Mouse (Mus musculus): ENCODE results near the gene Ccdc117. TPM values are rescaled to one million over a fixed set of nuclear protein-coding genes. Genes with fewer than 3 reads are reported as not detected.
A peak's percentile ranks its signal among the peaks of the same experiment; 100 is the strongest.

Gene Ccdc117
- polyA plus RNA-seq, 1 experiment from 2014 or later = 22.4 TPM

GRCm38 (mm10) chr11:5566506-5566905, 24.5 kb upstream of the Ccdc117 start:
- 49% methylated on average over 2 of the region's 2 CpGs for WGBS
- TF ChIP-seq CTCF (IDR thresholded peaks at IDR 0.05; ENCODE audit: low read depth) = no peak
- no peak overlapping the region for H3K4me2 ChIP-seq
- H3K9me3 ChIP-seq (ENCODE audit: low read depth, low read length) = no peaks in the 10 kb centered on the region
- DNase-seq (no peak), ATAC-seq (ENCODE audit: insufficient read depth) (no peak)
- no peak overlapping the region for H3K27ac ChIP-seq (ENCODE audit: low read depth)
- no peaks in the 10 kb centered on the region for H3K4me1 ChIP-seq (ENCODE audit: insufficient read depth)
- H3K36me3 ChIP-seq (ENCODE audit: insufficient read depth) = no peaks in the 10 kb centered on the region
- H3K9ac ChIP-seq = no peak overlapping the region
- no peak overlapping the region for H3K4me3 ChIP-seq (ENCODE audit: low read depth, low read length)
- H3K27me3 ChIP-seq (ENCODE audit: insufficient read depth, low read length) = no peaks in the 10 kb centered on the region

- WGBS = 85% methylated on average over 3 of the region's 3 CpGs
- H3K4me2 ChIP-seq = no peak overlapping the region
Measured at GRCm38 (mm10) chr11:5565596-5565995, 23.6 kb upstream of the Ccdc117 start.

GRCm38 (mm10) chr11:5563898-5564297, 21.9 kb upstream of the Ccdc117 start:
- Histone ChIP-seq H3K4me3 (ENCODE audit: low read depth, low read length) (no peak overlapping the region), H3K4me1 (ENCODE audit: insufficient read depth) (no peaks in the 10 kb centered on the region), H3K27me3 (ENCODE audit: insufficient read depth, low read length) (no peaks in the 10 kb centered on the region), H3K36me3 (ENCODE audit: insufficient read depth) (no peaks in the 10 kb centered on the region), H3K9ac (no peak overlapping the region), H3K4me2 (no peak overlapping the region), H3K27ac (ENCODE audit: low read depth) (no peak overlapping the region), H3K9me3 (ENCODE audit: low read depth, low read length) (no peaks in the 10 kb centered on the region)
- 60% methylated on average over 6 of the region's 6 CpGs for WGBS
- no peak for TF ChIP-seq CTCF (IDR thresholded peaks at IDR 0.05; ENCODE audit: low read depth)
- no peak for DNase-seq
- no peak for ATAC-seq (ENCODE audit: insufficient read depth)

More at GRCm38 (mm10) chr11:5565596-5565995, 23.6 kb upstream of the Ccdc117 start:
- no peak for ATAC-seq (ENCODE audit: insufficient read depth)
- Histone ChIP-seq H3K4me3 (ENCODE audit: low read depth, low read length) (no peak overlapping the region), H3K4me1 (ENCODE audit: insufficient read depth) (no peaks in the 10 kb centered on the region), H3K27ac (ENCODE audit: low read depth) (no peak overlapping the region), H3K9ac (no peak overlapping the region), H3K9me3 (ENCODE audit: low read depth, low read length) (no peaks in the 10 kb centered on the region), H3K27me3 (ENCODE audit: insufficient read depth, low read length) (no peaks in the 10 kb centered on the region), H3K36me3 (ENCODE audit: insufficient read depth) (no peaks in the 10 kb centered on the region)
- no peak for DNase-seq
- TF ChIP-seq CTCF (IDR thresholded peaks at IDR 0.05; ENCODE audit: low read depth) = no peak

GRCm38 (mm10) chr11:5562625-5563268, 20.8 kb upstream of the Ccdc117 start:
- ATAC-seq (ENCODE audit: insufficient read depth) = no peak
- no peak overlapping the region for H3K4me3 ChIP-seq (ENCODE audit: low read depth, low read length)
- 29% methylated on average over 9 of the region's 9 CpGs for WGBS

GRCm38 (mm10) chr11:5560273-5560672, 18.3 kb upstream of the Ccdc117 start:
- Histone ChIP-seq H3K27me3 (ENCODE audit: insufficient read depth, low read length) (no peaks in the 10 kb centered on the region), H3K27ac (ENCODE audit: low read depth) (no peak overlapping the region), H3K36me3 (ENCODE audit: insufficient read depth) (no peaks in the 10 kb centered on the region), H3K4me1 (ENCODE audit: insufficient read depth) (no peaks in the 10 kb centered on the region), H3K9ac (no peak overlapping the region), H3K4me3 (ENCODE audit: low read depth, low read length) (no peak overlapping the region), H3K9me3 (ENCODE audit: low read depth, low read length) (no peaks in the 10 kb centered on the region), H3K4me2 (no peak overlapping the region)
- 0 out of 2 replicates have a peak, but pooled peaks have one; percentile 16 for TF ChIP-seq CTCF (IDR thresholded peaks at IDR 0.05; ENCODE audit: low read depth)
- DNase-seq (no peak), ATAC-seq (ENCODE audit: insufficient read depth) (no peak)
- WGBS = 77% methylated on average over 3 of the region's 3 CpGs

More at GRCm38 (mm10) chr11:5562625-5563268, 20.8 kb upstream of the Ccdc117 start:
- H3K9ac ChIP-seq = no peak overlapping the region
- no peak overlapping the region for H3K4me2 ChIP-seq
- no peak for DNase-seq
- no peaks in the 10 kb centered on the region for H3K4me1 ChIP-seq (ENCODE audit: insufficient read depth)
- TF ChIP-seq CTCF (IDR thresholded peaks at IDR 0.05; ENCODE audit: low read depth) = peak; percentile 12; the same call in 1 of the 2 replicates
- H3K9me3 ChIP-seq (ENCODE audit: low read depth, low read length) = no peaks in the 10 kb centered on the region
- no peaks in the 10 kb centered on the region for H3K27me3 ChIP-seq (ENCODE audit: insufficient read depth, low read length)
- H3K36me3 ChIP-seq (ENCODE audit: insufficient read depth) = no peaks in the 10 kb centered on the region
- H3K27ac ChIP-seq (ENCODE audit: low read depth) = no peak overlapping the region

- H3K27me3 ChIP-seq (ENCODE audit: insufficient read depth, low read length) = no peaks in the 10 kb centered on the region
- no peak overlapping the region for H3K9ac ChIP-seq
- WGBS = 71% methylated on average over 1 of the region's 1 CpGs
- no peak overlapping the region for H3K4me2 ChIP-seq
- TF ChIP-seq CTCF (IDR thresholded peaks at IDR 0.05; ENCODE audit: low read depth) = no peak
- H3K36me3 ChIP-seq (ENCODE audit: insufficient read depth) = no peaks in the 10 kb centered on the region
- H3K4me3 ChIP-seq (ENCODE audit: low read depth, low read length) = no peak overlapping the region
- no peak overlapping the region for H3K27ac ChIP-seq (ENCODE audit: low read depth)
- no peaks in the 10 kb centered on the region for H3K9me3 ChIP-seq (ENCODE audit: low read depth, low read length)
- DNase-seq (no peak), ATAC-seq (ENCODE audit: insufficient read depth) (no peak)
- no peaks in the 10 kb centered on the region for H3K4me1 ChIP-seq (ENCODE audit: insufficient read depth)
Measured at GRCm38 (mm10) chr11:5551931-5552330, 9.9 kb upstream of the Ccdc117 start.

GRCm38 (mm10) chr11:5551430-5551829, 9.4 kb upstream of the Ccdc117 start:
- Histone ChIP-seq H3K27ac (ENCODE audit: low read depth) (no peak overlapping the region), H3K4me2 (no peak overlapping the region), H3K4me1 (ENCODE audit: insufficient read depth) (no peaks in the 10 kb centered on the region), H3K9ac (no peak overlapping the region), H3K36me3 (ENCODE audit: insufficient read depth) (no peaks in the 10 kb centered on the region), H3K27me3 (ENCODE audit: insufficient read depth, low read length) (no peaks in the 10 kb centered on the region), H3K9me3 (ENCODE audit: low read depth, low read length) (no peaks in the 10 kb centered on the region), H3K4me3 (ENCODE audit: low read depth, low read length) (no peak overlapping the region)
- DNase-seq = no peak
- no peak for ATAC-seq (ENCODE audit: insufficient read depth)
- 80% methylated on average over 5 of the region's 5 CpGs for WGBS
- TF ChIP-seq CTCF (IDR thresholded peaks at IDR 0.05; ENCODE audit: low read depth) = no peak

Data from lung, embryonic 14.5 days (tissue).